Mouse (Mus musculus) forelimb bud, embryonic 11.5 days (tissue): ENCODE data around the gene Sult5a1.
"Not testable (repeated sequence)": the region's sequence is repeated elsewhere in the genome, so short reads cannot be mapped to it uniquely, and the experiment has no call there.

Experiments used
- DNase-seq: peaks from one replicate; pipeline ENCODE4 v3.0.0-alpha.2; 2012; ENCODE audit warnings: low read depth, low spot score

Gene Sult5a1

GRCm38 (mm10) chr8:123135806-123136205 is 22.3 kb downstream of the Sult5a1 start:
- no peak for DNase-seq

DNA sequence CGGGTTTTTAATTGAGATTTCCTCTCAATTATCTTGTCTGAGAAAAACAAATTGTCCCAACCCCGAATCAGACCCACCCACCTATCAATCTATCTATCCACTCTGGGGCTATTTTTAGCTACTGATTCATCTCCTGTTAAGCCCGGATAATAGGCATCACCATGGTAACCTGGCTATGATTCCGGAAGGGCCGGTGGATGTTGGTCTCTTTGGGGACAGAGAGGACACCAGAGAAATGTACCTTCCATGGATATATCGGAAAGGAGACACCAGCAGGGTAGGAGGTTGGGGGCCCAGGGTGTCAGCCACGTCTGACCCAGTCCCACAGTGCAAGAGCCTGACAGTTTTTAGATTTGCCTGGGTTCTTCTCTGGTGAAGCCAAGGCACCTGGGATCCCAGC is 22.7 kb downstream of the Sult5a1 start:
- no peak for DNase-seq

GRCm38 (mm10) chr8:123134149-123134713 is 23.9 kb downstream of the Sult5a1 start:
- DNase-seq: no peak

GRCm38 (mm10) chr8:123132953-123133352 is 25.2 kb downstream of the Sult5a1 start:
- DNase-seq: no peak

DNA sequence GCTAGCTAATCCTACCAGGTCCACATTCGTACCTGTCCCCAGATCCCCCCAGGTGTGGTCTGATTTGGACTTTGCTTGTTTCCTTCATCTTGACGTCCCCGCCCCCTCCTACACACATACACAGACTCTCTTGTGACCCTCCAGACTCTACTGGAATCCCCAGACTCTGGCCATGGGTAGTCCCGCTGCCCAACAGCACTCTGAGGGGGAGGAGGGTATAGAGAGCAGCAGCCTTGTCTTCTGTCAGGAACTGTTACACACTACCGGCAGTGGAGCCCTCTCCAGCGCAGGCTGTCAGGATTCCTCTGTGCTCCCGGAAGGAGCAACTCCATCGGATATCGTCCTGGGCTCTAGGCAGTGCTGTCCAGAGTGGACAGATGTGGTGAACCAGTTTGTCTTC is 27.1 kb downstream of the Sult5a1 start:
- no peak for DNase-seq

- no peak for DNase-seq
Observed at GRCm38 (mm10) chr8:123126193-123126816, 31.8 kb downstream of the Sult5a1 start.

DNA sequence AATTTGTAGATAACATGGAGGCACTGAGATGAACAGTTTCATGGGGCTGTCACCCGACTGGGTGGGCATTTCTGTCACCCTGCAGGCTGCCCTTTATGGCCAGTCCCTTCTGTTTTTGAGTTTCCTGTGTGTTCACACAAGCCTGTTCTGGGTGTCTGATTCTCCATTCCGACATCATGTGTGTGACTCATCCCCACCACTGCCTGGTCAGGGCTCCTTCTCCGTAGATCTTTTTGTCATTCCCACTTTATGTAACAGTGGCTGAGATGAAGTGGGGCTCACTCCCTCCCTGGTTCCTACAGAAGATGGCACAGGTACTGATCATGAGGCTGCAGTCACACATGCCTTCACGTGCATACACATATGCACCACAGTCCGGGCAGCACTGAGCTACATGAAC is 35.4 kb downstream of the Sult5a1 start:
- no peak for DNase-seq

DNA sequence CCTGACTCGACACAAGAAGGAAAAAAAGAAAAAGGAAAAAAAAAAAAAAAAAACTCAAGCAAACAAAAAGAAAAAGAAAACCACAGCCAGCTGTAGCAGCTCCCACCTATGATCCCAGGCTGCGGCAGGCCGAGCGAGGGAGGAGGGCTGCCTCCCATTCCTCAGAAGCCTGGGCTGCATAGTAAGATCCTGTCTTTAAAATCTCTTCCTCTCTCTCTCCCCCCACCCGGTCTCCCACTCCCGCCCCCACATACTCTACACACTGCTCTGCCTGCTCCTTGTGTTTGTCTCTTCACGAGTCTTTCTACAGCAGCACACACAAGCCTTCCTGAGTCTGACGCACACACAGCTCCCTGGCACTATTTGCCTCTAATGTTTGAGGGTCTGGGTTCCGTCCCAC is 36.1 kb downstream of the Sult5a1 start:
- DNase-seq: no peak

DNA sequence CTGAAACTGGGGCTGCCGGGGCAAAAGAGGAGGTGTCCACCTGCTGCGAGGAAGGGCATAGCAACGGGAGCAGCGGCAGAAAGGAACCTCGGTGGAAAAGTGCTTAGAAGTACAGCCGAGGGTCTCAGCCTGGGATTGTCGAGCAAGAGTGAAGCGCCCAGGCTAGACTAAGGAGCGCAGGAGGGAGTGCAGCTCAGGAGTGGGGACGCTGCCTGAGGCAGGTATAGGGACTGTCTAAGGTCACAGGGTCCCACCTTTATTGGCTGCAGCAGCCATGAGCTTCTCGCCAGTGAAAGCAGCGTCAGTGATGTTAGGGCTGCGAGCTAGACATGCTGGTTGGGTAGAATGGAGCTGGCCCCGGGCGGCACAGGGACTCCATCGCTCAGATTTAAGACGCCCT is 40.4 kb downstream of the Sult5a1 start:
- no peak for DNase-seq

DNA sequence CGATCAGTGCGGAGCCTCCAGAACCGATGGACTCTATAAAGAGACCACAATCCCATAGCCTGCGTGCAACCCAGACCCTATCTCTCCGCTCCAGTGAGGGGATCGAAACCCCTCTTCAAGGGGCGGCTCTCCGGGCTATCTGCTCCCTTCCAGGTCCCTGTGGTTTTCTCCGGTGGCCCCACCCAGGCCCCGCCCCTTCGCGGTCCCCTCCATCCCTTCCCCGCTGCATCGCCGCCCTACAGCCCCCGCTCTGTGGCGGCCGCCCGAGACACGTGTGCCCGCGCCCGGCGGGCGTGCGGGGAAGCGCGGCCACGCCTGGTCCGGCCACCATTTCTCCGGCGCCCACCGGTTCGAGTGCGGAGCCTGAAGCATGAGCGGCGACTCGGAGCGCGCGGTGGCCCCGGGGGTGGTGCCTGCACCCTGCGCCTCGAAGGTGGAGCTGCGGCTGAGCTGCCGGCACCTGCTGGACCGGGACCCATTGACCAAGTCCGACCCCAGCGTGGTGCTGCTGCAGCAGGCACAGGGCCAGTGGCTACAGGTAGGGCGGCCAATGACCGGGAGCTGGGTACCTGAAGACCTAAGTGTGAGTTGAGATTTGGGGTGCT is 40.9 kb downstream of the Sult5a1 start, which contains the start of gene Cpne7:
Gene Cpne7, plus strand, starts transcription at position 248 of the 605 bp plus-strand sequence.
- no peak for DNase-seq

DNA sequence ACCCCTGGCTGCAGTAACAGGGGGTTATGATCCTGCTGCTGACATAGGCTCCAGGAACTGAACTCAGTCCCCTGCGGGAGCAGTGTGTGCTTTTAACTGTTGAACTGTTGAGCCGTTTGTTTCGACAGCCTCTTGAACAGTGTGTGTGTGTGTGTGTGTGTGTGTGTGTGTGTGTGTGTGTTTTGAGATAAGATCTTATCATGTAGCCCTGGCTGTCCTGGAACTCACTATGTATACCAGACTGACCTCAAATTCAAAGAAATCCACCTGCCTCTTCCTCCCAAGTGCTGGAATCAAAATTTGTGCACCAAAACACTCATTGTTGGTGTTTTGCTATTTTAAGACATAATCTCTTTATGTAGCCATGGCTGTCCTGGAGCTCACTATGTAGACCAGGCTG is 43.5 kb downstream of the Sult5a1 start:
- no peak for DNase-seq

DNA sequence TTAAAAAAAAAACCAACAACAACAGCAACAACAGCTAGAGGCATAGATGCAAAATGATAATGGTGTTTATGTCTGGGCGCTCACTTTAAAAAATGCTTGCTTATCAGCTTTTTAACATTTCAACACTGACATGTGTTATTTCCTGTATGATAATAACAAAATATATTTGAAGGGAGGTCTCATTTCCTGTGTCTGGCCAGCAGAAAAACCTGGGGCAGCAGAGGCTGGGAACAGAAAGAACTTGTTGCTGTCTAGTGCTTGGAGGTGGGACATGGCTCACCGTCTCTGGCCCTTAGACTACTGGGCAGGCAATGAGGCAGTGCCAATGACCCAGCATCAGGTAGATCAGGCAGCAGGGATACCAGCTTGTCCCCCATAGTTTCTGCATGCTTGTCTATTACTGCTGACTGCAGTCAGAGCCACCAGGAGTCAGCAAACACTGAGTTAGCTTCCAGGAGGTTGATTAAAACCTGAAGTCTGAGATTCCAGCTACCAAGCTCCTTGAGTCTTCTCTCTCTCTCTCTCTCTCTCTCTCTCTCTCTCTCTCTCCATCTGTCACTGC is 44.1 kb downstream of the Sult5a1 start:
- no peak for DNase-seq

DNA sequence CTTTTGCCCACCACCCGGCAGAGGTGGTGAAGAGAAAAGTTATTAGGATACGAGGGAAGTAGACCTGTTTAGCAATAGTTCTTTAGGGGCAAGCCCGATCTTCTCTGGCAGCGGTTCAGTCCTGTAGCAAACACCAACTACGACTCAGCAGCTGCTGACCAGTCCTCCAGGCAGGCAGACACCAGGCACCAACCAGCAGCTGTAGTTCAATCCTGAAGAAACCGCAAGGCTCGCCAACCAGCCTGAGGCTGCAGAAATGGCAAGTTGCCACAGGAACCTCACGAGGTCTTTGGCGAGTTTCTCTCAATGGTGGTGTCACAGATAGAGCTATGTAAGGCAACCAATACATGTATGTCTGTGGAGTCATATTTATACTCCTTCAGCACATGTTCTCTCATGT is 45.2 kb downstream of the Sult5a1 start:
- no peak for DNase-seq

DNA sequence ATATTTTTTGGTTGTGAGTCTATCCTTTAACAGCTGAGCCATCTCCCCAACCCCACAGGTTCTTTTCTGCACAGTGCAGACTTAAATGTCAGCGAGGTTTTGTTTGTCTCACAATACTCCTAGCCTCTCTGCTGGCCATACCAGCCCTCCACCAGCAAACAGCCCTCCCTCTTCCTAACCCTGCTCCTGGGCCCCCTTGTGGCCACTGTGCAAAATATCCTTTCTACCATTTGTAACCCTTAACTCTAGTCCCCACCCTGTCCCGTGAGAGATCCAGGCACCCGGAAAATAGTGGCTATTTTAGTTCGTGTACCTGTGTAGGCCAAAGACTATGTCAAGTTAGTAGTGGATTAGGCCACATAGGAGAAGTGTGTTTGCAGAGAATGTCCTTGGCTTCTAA is 47.5 kb downstream of the Sult5a1 start:
- peak; percentile 52 for DNase-seq

GRCm38 (mm10) chr8:123108953-123109352 is 49.2 kb downstream of the Sult5a1 start:
- DNase-seq: no peak

GRCm38 (mm10) chr8:123108010-123108409 is 50.1 kb downstream of the Sult5a1 start:
- no peak for DNase-seq

DNA sequence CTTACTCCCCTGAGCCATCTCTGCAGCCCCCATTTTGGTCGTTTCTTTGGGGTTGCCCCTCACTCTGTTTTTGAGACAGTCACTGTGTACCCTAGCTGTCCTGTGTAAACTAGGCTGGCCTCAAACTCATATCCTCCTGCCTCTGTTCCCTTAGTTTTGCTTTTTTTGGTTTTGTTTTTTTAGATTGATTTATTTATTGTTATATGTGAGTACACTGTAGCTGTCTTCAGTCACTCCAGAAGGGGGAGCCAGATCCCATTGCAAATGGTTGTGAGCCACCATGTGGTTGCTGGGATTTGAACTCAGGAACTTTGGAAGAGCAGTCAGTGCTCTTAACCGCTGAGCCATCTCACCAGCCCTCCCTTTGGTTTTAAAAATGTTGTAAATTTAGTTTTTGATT is 51.6 kb downstream of the Sult5a1 start:
- no peak for DNase-seq

- DNase-seq: peak; percentile 74
Observed at GRCm38 (mm10) chr8:123105553-123106326, 52.4 kb downstream of the Sult5a1 start.

DNA sequence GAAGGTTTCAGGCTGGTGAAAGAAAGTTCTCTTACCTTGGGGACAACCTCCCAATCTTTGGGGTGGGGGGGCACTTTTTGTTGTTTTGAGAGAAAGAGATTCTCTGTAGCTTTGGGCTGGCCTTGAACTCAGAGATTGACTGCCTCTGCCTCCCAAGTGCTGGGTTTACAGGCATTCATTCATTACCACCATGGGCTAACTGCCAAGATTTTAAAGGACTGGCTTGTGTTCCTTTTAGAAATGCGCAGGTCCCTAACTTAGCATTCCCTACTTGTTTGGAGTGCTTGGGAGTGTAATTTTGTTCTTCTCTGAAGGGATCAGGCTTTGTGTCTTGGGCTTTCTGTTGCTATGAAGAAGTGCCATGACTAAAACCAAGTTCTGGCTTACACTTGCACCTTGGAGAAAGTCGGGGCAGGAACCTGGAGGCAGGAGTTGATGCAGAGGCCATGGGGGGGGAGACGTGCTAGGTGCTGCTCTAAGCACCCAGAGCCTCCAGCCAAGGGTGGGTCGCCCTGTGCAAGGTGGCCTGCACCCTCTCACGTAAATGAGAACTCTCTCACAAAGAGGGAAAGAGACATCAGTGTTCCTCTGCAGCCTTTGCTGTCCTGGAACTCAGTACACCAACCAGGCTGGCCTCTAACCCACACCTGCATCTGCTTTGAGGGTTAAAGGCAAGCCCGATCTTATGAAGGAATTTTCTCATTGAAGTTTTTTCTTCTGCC is 53.9 kb downstream of the Sult5a1 start:
- DNase-seq: no peak

DNA sequence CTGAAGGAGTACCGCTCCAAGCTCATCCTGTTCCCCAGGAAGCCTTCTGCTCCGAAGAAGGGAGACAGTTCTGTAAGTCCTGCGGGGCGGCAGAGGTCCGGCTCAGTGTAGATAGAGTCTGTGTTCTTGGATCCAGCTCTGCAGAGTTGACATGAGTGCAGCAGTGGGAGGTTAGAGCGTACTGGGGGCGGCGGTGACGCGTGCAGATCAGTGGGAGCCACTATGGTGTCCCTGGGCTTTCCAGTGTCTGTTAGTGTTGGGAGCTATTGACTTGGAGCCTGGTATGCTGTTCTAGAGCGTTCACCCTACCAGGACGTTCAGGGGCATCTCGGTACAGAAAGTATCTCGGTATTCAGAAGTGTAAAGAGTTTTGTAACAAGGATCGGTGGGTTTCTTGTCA is 54.8 kb downstream of the Sult5a1 start:
- DNase-seq: no peak

DNA sequence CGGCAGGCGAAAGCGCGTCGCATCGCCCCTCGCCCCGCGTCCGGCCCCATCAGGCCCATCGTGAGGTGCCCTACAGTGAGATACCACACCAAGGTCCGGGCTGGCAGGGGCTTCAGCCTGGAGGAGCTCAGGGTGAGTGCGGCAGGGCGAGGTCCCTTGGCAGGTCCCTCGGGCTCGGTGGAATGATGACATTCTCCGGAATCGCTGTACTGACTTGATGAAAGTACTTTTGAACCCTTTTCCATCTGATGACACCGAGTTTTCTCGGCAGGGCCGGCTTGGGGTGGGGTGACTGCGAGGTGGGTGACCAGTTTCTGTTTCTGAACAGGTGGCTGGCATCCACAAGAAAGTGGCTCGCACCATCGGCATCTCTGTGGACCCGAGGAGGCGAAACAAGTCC is 55.3 kb downstream of the Sult5a1 start:
- DNase-seq: not testable (repeated sequence)
